Mouse (Mus musculus): ENCODE measurements at regions not wholly inside any gene's neighbourhood (a gene's known extent, or its start where the extent isn't known, plus 50 kb on each side); places are given as distances from the start of the nearest gene placed in this dataset.

- Histone ChIP-seq H3K36me3 (ENCODE audit: control insufficient read depth in 1 of 2, insufficient read depth in 2 of 2, low read length in 2 of 2) (no peaks in the 10 kb centered on the region), H3K27me3 (ENCODE audit: control insufficient read depth in 1 of 2, insufficient read depth in 2 of 2, low read length in 2 of 2) (no peaks in the 10 kb centered on the region; a peak in 1 of 4 replicates), H3K79me2 (ENCODE audit: control insufficient read depth, insufficient read depth, low read length, poor library complexity) (no peaks in the 10 kb centered on the region), H3K9ac (ENCODE audit: control insufficient read depth, low read depth, low read length, poor library complexity, severe bottlenecking) (no peak overlapping the region), H3K4me1 (ENCODE audit: control insufficient read depth in 1 of 2, insufficient read depth in 2 of 2, low read length in 2 of 2) (no peaks in the 10 kb centered on the region), H3K27ac (ENCODE audit: control insufficient read depth, low read depth, low read length) (no peak overlapping the region), H3K4me3 (ENCODE audit: control insufficient read depth in 1 of 2, insufficient read depth in 1 of 2, low read depth in 2 of 2, low read length in 2 of 2) (no peak overlapping the region), H3K9me3 (replicated peaks; ENCODE audit: insufficient read depth, low read length) (no peaks in the 10 kb centered on the region)
- no peak for TF ChIP-seq MYC (IDR thresholded peaks at IDR 0.05; ENCODE audit: low read depth, low read length)
- TF ChIP-seq RCOR1 (IDR thresholded peaks at IDR 0.05; ENCODE audit: low read depth, low read length): no peak
- no peak for TF ChIP-seq MYB (IDR thresholded peaks at IDR 0.05; ENCODE audit: low read depth, low read length)
- no peak for TF ChIP-seq NRF1 (IDR thresholded peaks at IDR 0.05; ENCODE audit: insufficient read depth, low read depth, low read length, poor library complexity, severe bottlenecking)
- no peak for TF ChIP-seq ZNF384 (IDR thresholded peaks at IDR 0.05; ENCODE audit: low read depth, low read length)
- no peak for TF ChIP-seq UBTF (IDR thresholded peaks at IDR 0.05; ENCODE audit: borderline replicate concordance, insufficient read depth, low read depth, low read length)
- TF ChIP-seq BHLHE40 (IDR thresholded peaks at IDR 0.05; ENCODE audit: borderline replicate concordance, low read depth, low read length): no peak
- TF ChIP-seq MXI1 (IDR thresholded peaks at IDR 0.05; ENCODE audit: low read depth, low read length): no peak
- no peak for TF ChIP-seq CHD1 (IDR thresholded peaks at IDR 0.05; ENCODE audit: low read depth, low read length)
- TF ChIP-seq USF2 (IDR thresholded peaks at IDR 0.05; ENCODE audit: borderline replicate concordance in 1 of 2, insufficient read depth in 1 of 2, low read depth in 1 of 2, low read length in 2 of 2): no peak
- no peak for TF ChIP-seq ZMIZ1 (IDR thresholded peaks at IDR 0.05; ENCODE audit: low read depth, low read length)
- no peak for TF ChIP-seq CTCF (IDR thresholded peaks at IDR 0.05 in 2 of 3, conservative IDR thresholded peaks at IDR 0.05 in 1 of 3; ENCODE audit: control insufficient read depth in 1 of 3, insufficient read depth in 1 of 3, low read depth in 2 of 3, low read length in 3 of 3, poor library complexity in 1 of 3, severe bottlenecking in 1 of 3)
- no peak for TF ChIP-seq NELFE (IDR thresholded peaks at IDR 0.05; ENCODE audit: low read depth, low read length)
- TF ChIP-seq MAFK (IDR thresholded peaks at IDR 0.05; ENCODE audit: borderline replicate concordance, low read depth, low read length): no peak
- no peak for TF ChIP-seq TCF12 (IDR thresholded peaks at IDR 0.05; ENCODE audit: low read depth, low read length)
- no peak for TF ChIP-seq POLR2AphosphoS2 (IDR thresholded peaks at IDR 0.05; ENCODE audit: low read length)
- no peak for TF ChIP-seq ELF1 (IDR thresholded peaks at IDR 0.05; ENCODE audit: low read depth, low read length)
- TF ChIP-seq SMC3 (IDR thresholded peaks at IDR 0.05; ENCODE audit: low read depth, low read length): no peak
- TF ChIP-seq SIN3A (IDR thresholded peaks at IDR 0.05; ENCODE audit: low read length): no peak
- TF ChIP-seq GABPA (IDR thresholded peaks at IDR 0.05; ENCODE audit: low read depth, low read length): no peak
- DNase-seq (ENCODE audit: low read depth, low spot score): no peak
These were observed 149.3 kb downstream of the Efcab1 start for GRCm38 (mm10) chr16:15055697-15056096.

- DNase-seq (ENCODE audit: low read depth, low spot score): no peak
- Histone ChIP-seq H3K79me2 (ENCODE audit: control insufficient read depth, insufficient read depth, low read length, poor library complexity) (no peaks in the 10 kb centered on the region), H3K9me3 (replicated peaks; ENCODE audit: insufficient read depth, low read length) (no peaks in the 10 kb centered on the region)
These were observed 164.1 kb downstream of the Efcab1 start for GRCm38 (mm10) chr16:15070485-15070960.

More at GRCm38 (mm10) chr16:15070485-15070960, 164.1 kb downstream of the Efcab1 start:
- H3K4me3 ChIP-seq (ENCODE audit: control insufficient read depth in 1 of 2, insufficient read depth in 1 of 2, low read depth in 2 of 2, low read length in 2 of 2): no peak overlapping the region
- H3K9ac ChIP-seq (ENCODE audit: control insufficient read depth, low read depth, low read length, poor library complexity, severe bottlenecking): no peak overlapping the region
- no peaks in the 10 kb centered on the region for H3K27me3 ChIP-seq (ENCODE audit: control insufficient read depth in 1 of 2, insufficient read depth in 2 of 2, low read length in 2 of 2)
- no peak for TF ChIP-seq MYC (IDR thresholded peaks at IDR 0.05; ENCODE audit: low read depth, low read length)
- no peak for TF ChIP-seq CTCF (IDR thresholded peaks at IDR 0.05 in 2 of 3, conservative IDR thresholded peaks at IDR 0.05 in 1 of 3; ENCODE audit: control insufficient read depth in 1 of 3, insufficient read depth in 1 of 3, low read depth in 2 of 3, low read length in 3 of 3, poor library complexity in 1 of 3, severe bottlenecking in 1 of 3)
- no peak for TF ChIP-seq NELFE (IDR thresholded peaks at IDR 0.05; ENCODE audit: low read depth, low read length)
- no peak for TF ChIP-seq GABPA (IDR thresholded peaks at IDR 0.05; ENCODE audit: low read depth, low read length)
- no peak for TF ChIP-seq MAX (IDR thresholded peaks at IDR 0.05; ENCODE audit: low read length)
- no peaks in the 10 kb centered on the region for H3K36me3 ChIP-seq (ENCODE audit: control insufficient read depth in 1 of 2, insufficient read depth in 2 of 2, low read length in 2 of 2)
- H3K27ac ChIP-seq (ENCODE audit: control insufficient read depth, low read depth, low read length): no peak overlapping the region
- no peaks in the 10 kb centered on the region for H3K4me1 ChIP-seq (ENCODE audit: control insufficient read depth in 1 of 2, insufficient read depth in 2 of 2, low read length in 2 of 2)
